Mouse (Mus musculus) heart, embryonic 12.5 days (tissue): Measurements from ENCODE around the gene Amd2. TPM values are rescaled to one million over a fixed set of nuclear protein-coding genes. Genes with fewer than 3 reads are reported as not detected.

ENCODE experiments used
- ATAC-seq: fragments of 200-750 bp; cut with Nextera tagmentation; 2 replicates; pipeline ENCODE4 v1.8.0; 2017; ENCODE audit warnings: moderate TSS enrichment, moderate library complexity; ENCODE audit not compliant: insufficient number of reproducible peaks, low FRiP score
- H3K27ac ChIP-seq: fragments of 300-500 bp; sonication (generic); 2 replicates; pipeline ENCODE4 v1.5.1; 2016; ENCODE audit warnings: mild to moderate bottlenecking, moderate library complexity; ENCODE audit not compliant: poor library complexity, severe bottlenecking
- H3K27me3 ChIP-seq: fragments of 300-500 bp; sonication (generic); replicated peaks from 2 replicates; pipeline ENCODE4 v1.6.1; 2016; ENCODE audit warnings: mild to moderate bottlenecking, moderate library complexity
- H3K36me3 ChIP-seq: fragments of 300-500 bp; sonication (generic); 2 replicates; pipeline ENCODE4 v1.6.1; 2016; ENCODE audit warnings: mild to moderate bottlenecking, moderate library complexity
- H3K4me1 ChIP-seq: fragments of 300-500 bp; sonication (generic); replicated peaks from 2 replicates; pipeline ENCODE4 v1.6.1; 2016; ENCODE audit warnings: mild to moderate bottlenecking
- H3K4me2 ChIP-seq: fragments of 300-500 bp; sonication (generic); 2 replicates; pipeline ENCODE4 v1.6.1; 2016; ENCODE audit warnings: mild to moderate bottlenecking, moderate library complexity
- H3K4me3 ChIP-seq: fragments of 300-500 bp; sonication (generic); 2 replicates; pipeline ENCODE4 v1.5.1; 2016; ENCODE audit warnings: mild to moderate bottlenecking
- H3K9ac ChIP-seq: fragments of 300-500 bp; sonication (generic); 2 replicates; pipeline ENCODE4 v1.6.1; 2016; ENCODE audit warnings: mild to moderate bottlenecking, moderate library complexity
- H3K9me3 ChIP-seq: fragments of 300-500 bp; sonication (generic); replicated peaks from 2 replicates; pipeline ENCODE4 v1.6.1; 2016; ENCODE audit warnings: mild to moderate bottlenecking, moderate library complexity
- WGBS: fragments of 180-500 bp; shearing (Covaris S2); methylation state at CpG from one replicate; pipeline ENCODE4 v1.1.7; 2016; 5-methylcytosine and 5-hydroxymethylcytosine counted together
- polyA plus RNA-seq: library from polyadenylated mRNA; unstranded; fragments of >200 nt; fragmentation: Nextera tagmentation; extraction: Ambion mirVana; gene quantifications from 2 replicates; pipeline ENCODE4 v1.2.1, GENCODE M21; 2016

Gene Amd2
- 2.4 and 3.0 TPM in 2 replicates for polyA plus RNA-seq

- no peak within 1 kb of the TSS for H3K27ac ChIP-seq
- H3K27me3 ChIP-seq, result no peaks in the 10 kb centered on the region
- H3K36me3 ChIP-seq, result no peaks in the 10 kb centered on the region
- 85% methylated on average over 8 of the region's 8 CpGs for WGBS
- H3K4me2 ChIP-seq, result no peak within 1 kb of the TSS
- no peaks in the 10 kb centered on the region for H3K9me3 ChIP-seq
- H3K9ac ChIP-seq, result no peak within 1 kb of the TSS
- no peak within 1 kb of the TSS for H3K4me3 ChIP-seq
- no peak for ATAC-seq
- no peaks in the 10 kb centered on the region for H3K4me1 ChIP-seq
Observed at GRCm38 (mm10) chr10:35711792-35712191, at the start of gene Amd2. Gene Amd2 (minus strand): TSS chr10:35711892.

GRCm38 (mm10) chr10:35761280-35761679 is 49.6 kb upstream of the Amd2 start:
- Histone ChIP-seq H3K27me3 (no peaks in the 10 kb centered on the region), H3K27ac (no peak overlapping the region), H3K4me2 (no peak overlapping the region), H3K4me1 (no peaks in the 10 kb centered on the region), H3K36me3 (no peaks in the 10 kb centered on the region), H3K4me3 (no peak overlapping the region), H3K9ac (no peak overlapping the region), H3K9me3 (no peaks in the 10 kb centered on the region)
- 71% methylated on average over 3 of the region's 3 CpGs for WGBS
- ATAC-seq, result no peak

- no peaks in the 10 kb centered on the region for H3K9me3 ChIP-seq
- H3K4me3 ChIP-seq, result no peak overlapping the region
- WGBS, result 87% methylated on average over 2 of the region's 2 CpGs
- no peaks in the 10 kb centered on the region for H3K4me1 ChIP-seq
- no peaks in the 10 kb centered on the region for H3K27me3 ChIP-seq
- no peak overlapping the region for H3K9ac ChIP-seq
- no peak overlapping the region for H3K4me2 ChIP-seq
- no peak for ATAC-seq
- H3K36me3 ChIP-seq, result no peaks in the 10 kb centered on the region
- no peak overlapping the region for H3K27ac ChIP-seq
Observed at GRCm38 (mm10) chr10:35737639-35738038, 25.9 kb upstream of the Amd2 start.

GRCm38 (mm10) chr10:35714266-35714665 is 2.6 kb upstream of the Amd2 start:
- Histone ChIP-seq H3K27me3 (no peaks in the 10 kb centered on the region), H3K9ac (no peak overlapping the region), H3K4me2 (no peak overlapping the region), H3K4me1 (no peaks in the 10 kb centered on the region), H3K9me3 (no peaks in the 10 kb centered on the region), H3K4me3 (no peak overlapping the region), H3K36me3 (no peaks in the 10 kb centered on the region), H3K27ac (no peak overlapping the region)
- no peak for ATAC-seq
